In the genomic region with DNA sequence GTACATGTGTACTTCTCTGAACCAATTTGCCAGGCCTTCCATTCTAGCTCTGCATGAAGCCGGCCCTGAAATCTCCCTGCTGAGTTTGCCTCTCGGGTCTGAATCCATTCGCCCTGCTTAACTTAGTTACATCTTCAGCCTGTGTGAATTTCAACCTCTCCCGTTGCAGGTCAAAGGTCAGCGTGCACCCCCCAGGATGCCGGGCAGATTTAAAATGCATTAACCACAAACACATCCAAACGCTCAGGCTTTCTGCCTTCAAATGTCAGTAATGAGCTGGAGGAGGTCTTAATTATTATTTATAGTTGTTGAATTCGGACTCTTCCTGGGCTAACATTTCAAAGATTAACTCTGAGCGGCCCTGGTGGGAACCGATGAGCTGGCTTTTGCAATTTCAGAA, we compare ENCODE assay signal across 20 mouse cellular contexts. TPM values are rescaled to one million over a fixed set of nuclear protein-coding genes. Genes with fewer than 3 reads are reported as not detected.
DNase-seq lines count a peak whose midpoint lies in the region; ATAC-seq lines count a peak whose summit lies in the region.
"Had no signal": no experiment of that assay in that cellular context is flagged by ENCODE, and none has a peak within 500 bp of the region (broad histone marks: within the 10 kb centered on the region; RNA-seq: fewer than 3 reads in every experiment).

No protein-coding gene starts in this region.

- ATAC-seq in forebrain, embryonic 11.5 days (replicated peaks; ENCODE audit: low FRiP score) = 0 out of 2 replicates have a peak, but pooled peaks have one; percentile 37
- ATAC-seq in forebrain, embryonic 15.5 days (replicated peaks) = no peak
- ATAC-seq in midbrain, embryonic 11.5 days (ENCODE audit: low FRiP score) = 0 out of 2 replicates have a peak, but pooled peaks have one; percentile 24
- ATAC-seq in midbrain, embryonic 13.5 days = no peak
- ATAC-seq in kidney, embryonic 16.5 days (ENCODE audit: low FRiP score, low TSS enrichment) = no peak
- no peak for ATAC-seq in neural tube, embryonic 11.5 days (ENCODE audit: insufficient read depth, low FRiP score, low TSS enrichment)
- ATAC-seq: activated CD4-positive, CD25-positive, alpha-beta regulatory T cell, adult 4 months; forebrain, embryonic 13.5 days; intestine, postnatal 0 days; liver, embryonic 12.5 days had no signal

- H3K4me3 ChIP-seq in forebrain, embryonic 11.5 days (ENCODE audit: low read depth, low read length) = no peak overlapping the region
- H3K4me3 ChIP-seq in forebrain, embryonic 15.5 days = no peak overlapping the region
- no peak overlapping the region for H3K4me3 ChIP-seq in midbrain, embryonic 11.5 days (ENCODE audit: low read depth, low read length)
- no peak overlapping the region for H3K4me3 ChIP-seq in midbrain, embryonic 13.5 days (replicated peaks)
- no peak overlapping the region for H3K4me3 ChIP-seq in kidney, embryonic 16.5 days (ENCODE audit: low read length)
- no peak overlapping the region for H3K4me3 ChIP-seq in neural tube, embryonic 11.5 days (ENCODE audit: low read depth, low read length)
- H3K4me3 ChIP-seq: embryonic facial prominence, embryonic 15.5 days; forebrain, embryonic 13.5 days; liver, embryonic 12.5 days; lung, embryonic 15.5 days had no signal

- WGBS in forebrain, embryonic 11.5 days = 12% methylated on average over 10 of the region's 10 CpGs
- 16% methylated on average over 10 of the region's 10 CpGs for WGBS in forebrain, embryonic 15.5 days
- WGBS in midbrain, embryonic 11.5 days = 12% methylated on average over 10 of the region's 10 CpGs
- WGBS in midbrain, embryonic 13.5 days = 11% methylated on average over 10 of the region's 10 CpGs
- WGBS in kidney, embryonic 16.5 days = 18% methylated on average over 10 of the region's 10 CpGs
- WGBS in neural tube, embryonic 11.5 days = 21% methylated on average over 10 of the region's 10 CpGs

- no peaks in the 10 kb centered on the region for H3K27me3 ChIP-seq in forebrain, embryonic 11.5 days (ENCODE audit: control insufficient read depth, insufficient read depth, low read length)
- no peaks in the 10 kb centered on the region for H3K27me3 ChIP-seq in forebrain, embryonic 15.5 days
- H3K27me3 ChIP-seq in midbrain, embryonic 11.5 days (ENCODE audit: control insufficient read depth, insufficient read depth, low read length) = no peaks in the 10 kb centered on the region
- H3K27me3 ChIP-seq in midbrain, embryonic 13.5 days = peaks cover 21% of the 10 kb centered on the region
- no peaks in the 10 kb centered on the region; the same call in 1 of the 2 replicates for H3K27me3 ChIP-seq in kidney, embryonic 16.5 days (ENCODE audit: insufficient read depth, low read length)
- H3K27me3 ChIP-seq in neural tube, embryonic 11.5 days (ENCODE audit: control insufficient read depth, insufficient read depth, low read length) = no peaks in the 10 kb centered on the region
- H3K27me3 ChIP-seq: forebrain, embryonic 13.5 days; liver, embryonic 12.5 days; lung, embryonic 15.5 days had no signal

- no peaks in the 10 kb centered on the region for H3K4me1 ChIP-seq in forebrain, embryonic 11.5 days (replicated peaks; ENCODE audit: control insufficient read depth, insufficient read depth, low read length)
- H3K4me1 ChIP-seq in forebrain, embryonic 15.5 days = peaks cover 4% of the 10 kb centered on the region
- peaks cover 8% of the 10 kb centered on the region for H3K4me1 ChIP-seq in midbrain, embryonic 11.5 days (ENCODE audit: control insufficient read depth, insufficient read depth, low read length)
- peaks cover 10% of the 10 kb centered on the region for H3K4me1 ChIP-seq in midbrain, embryonic 13.5 days (replicated peaks)
- peaks cover 24% of the 10 kb centered on the region for H3K4me1 ChIP-seq in kidney, embryonic 16.5 days (ENCODE audit: insufficient read depth, low read length)
- H3K4me1 ChIP-seq in neural tube, embryonic 11.5 days (ENCODE audit: control insufficient read depth, insufficient read depth, low read length) = peaks cover 4% of the 10 kb centered on the region; the same call in 1 of the 2 replicates
- H3K4me1 ChIP-seq: embryonic facial prominence, embryonic 15.5 days; liver, embryonic 12.5 days; lung, embryonic 15.5 days had no signal

- H3K36me3 ChIP-seq in forebrain, embryonic 11.5 days (ENCODE audit: control insufficient read depth, insufficient read depth, low read length) = no peaks in the 10 kb centered on the region
- H3K36me3 ChIP-seq in forebrain, embryonic 15.5 days = no peaks in the 10 kb centered on the region
- no peaks in the 10 kb centered on the region for H3K36me3 ChIP-seq in midbrain, embryonic 11.5 days (ENCODE audit: control insufficient read depth, insufficient read depth, low read length)
- no peaks in the 10 kb centered on the region for H3K36me3 ChIP-seq in midbrain, embryonic 13.5 days
- no peaks in the 10 kb centered on the region for H3K36me3 ChIP-seq in kidney, embryonic 16.5 days (ENCODE audit: insufficient read depth, low read length)
- no peaks in the 10 kb centered on the region for H3K36me3 ChIP-seq in neural tube, embryonic 11.5 days (ENCODE audit: control insufficient read depth, insufficient read depth, low read length)
- H3K36me3 ChIP-seq: embryonic facial prominence, embryonic 15.5 days; liver, embryonic 12.5 days; lung, embryonic 15.5 days had no signal

- H3K27ac ChIP-seq in forebrain, embryonic 11.5 days (ENCODE audit: low read depth, low read length) = no peak overlapping the region
- H3K27ac ChIP-seq in forebrain, embryonic 15.5 days (replicated peaks) = no peak overlapping the region
- H3K27ac ChIP-seq in midbrain, embryonic 11.5 days (ENCODE audit: low read depth, low read length) = no peak overlapping the region
- H3K27ac ChIP-seq in midbrain, embryonic 13.5 days = no peak overlapping the region
- peak overlapping the region; percentile 34; the same call in 1 of the 2 replicates for H3K27ac ChIP-seq in kidney, embryonic 16.5 days (ENCODE audit: low read length)
- no peak overlapping the region for H3K27ac ChIP-seq in neural tube, embryonic 11.5 days (ENCODE audit: low read depth, low read length)
- H3K27ac ChIP-seq: embryonic facial prominence, embryonic 15.5 days; forebrain, embryonic 13.5 days; liver, embryonic 12.5 days; lung, embryonic 15.5 days had no signal

- H3K9ac ChIP-seq in forebrain, embryonic 11.5 days (ENCODE audit: low read length) = no peak overlapping the region
- no peak overlapping the region for H3K9ac ChIP-seq in forebrain, embryonic 15.5 days (replicated peaks)
- H3K9ac ChIP-seq in midbrain, embryonic 11.5 days (ENCODE audit: low read length) = no peak overlapping the region
- no peak overlapping the region for H3K9ac ChIP-seq in midbrain, embryonic 13.5 days (replicated peaks)
- H3K9ac ChIP-seq in kidney, embryonic 16.5 days (replicated peaks; ENCODE audit: low read length) = no peak overlapping the region
- H3K9ac ChIP-seq in neural tube, embryonic 11.5 days (ENCODE audit: low read length) = no peak overlapping the region
- H3K9ac ChIP-seq: embryonic facial prominence, embryonic 15.5 days; forebrain, embryonic 13.5 days; liver, embryonic 12.5 days; lung, embryonic 15.5 days had no signal

- H3K4me2 ChIP-seq in forebrain, embryonic 11.5 days (ENCODE audit: low read depth, low read length, severe bottlenecking) = no peak overlapping the region
- no peak overlapping the region for H3K4me2 ChIP-seq in forebrain, embryonic 15.5 days (replicated peaks)
- no peak overlapping the region for H3K4me2 ChIP-seq in midbrain, embryonic 11.5 days
- no peak overlapping the region for H3K4me2 ChIP-seq in midbrain, embryonic 13.5 days (replicated peaks)
- no peak overlapping the region for H3K4me2 ChIP-seq in kidney, embryonic 16.5 days (replicated peaks; ENCODE audit: low read depth, low read length)
- no peak overlapping the region for H3K4me2 ChIP-seq in neural tube, embryonic 11.5 days (ENCODE audit: low read depth)
- H3K4me2 ChIP-seq: embryonic facial prominence, embryonic 15.5 days; forebrain, embryonic 13.5 days; liver, embryonic 12.5 days; lung, embryonic 15.5 days had no signal

- DNase-seq in forebrain, embryonic 11.5 days (ENCODE audit: low spot score) = no peak
- peak; percentile 85 for DNase-seq in midbrain, embryonic 11.5 days (ENCODE audit: low spot score, missing footprints)
- peak; percentile 38 for DNase-seq in neural tube, embryonic 11.5 days (ENCODE audit: low spot score)
- no peak for DNase-seq in urinary bladder, postnatal 10 days (ENCODE audit: low spot score)
- DNase-seq in heart, postnatal 4 days = no peak
- DNase-seq: adrenal gland, postnatal 25 days; cerebellum, adult 9-11 months; gastrocnemius, postnatal 10 days; heart, postnatal 36 days; right cerebral cortex, postnatal 14 days had no signal

- H3K9me3 ChIP-seq in forebrain, embryonic 11.5 days (ENCODE audit: control insufficient read depth, low read length) = no peaks in the 10 kb centered on the region
- no peaks in the 10 kb centered on the region for H3K9me3 ChIP-seq in forebrain, embryonic 15.5 days
- H3K9me3 ChIP-seq in midbrain, embryonic 11.5 days (ENCODE audit: control insufficient read depth, low read length) = no peaks in the 10 kb centered on the region
- 0 out of 2 replicates have a peak, but pooled peaks cover 4% of the 10 kb centered on the region for H3K9me3 ChIP-seq in midbrain, embryonic 13.5 days
- H3K9me3 ChIP-seq in kidney, embryonic 16.5 days (ENCODE audit: low read length) = no peaks in the 10 kb centered on the region
- H3K9me3 ChIP-seq in neural tube, embryonic 11.5 days (ENCODE audit: control insufficient read depth, low read length) = no peaks in the 10 kb centered on the region
- H3K9me3 ChIP-seq: embryonic facial prominence, embryonic 15.5 days; forebrain, embryonic 13.5 days; liver, embryonic 12.5 days; lung, embryonic 15.5 days had no signal

RNA-seq across cellular contexts. Expression of a gene that starts 1.6 kb away (rescaled TPM):
- polyA plus RNA-seq in forebrain, embryonic 11.5 days (2014; fragmentation: Nextera tagmentation; extraction: Ambion mirVana) = 0.33 and 0.44 TPM in 2 replicates
- 0.27 and 0.60 TPM in 2 replicates for polyA plus RNA-seq in forebrain, embryonic 15.5 days (2015; fragmentation: Nextera tagmentation; extraction: Ambion mirVana)
- polyA plus RNA-seq in midbrain, embryonic 11.5 days (2014; fragmentation: Nextera tagmentation; extraction: Ambion mirVana) = 0.39 and 0.78 TPM in 2 replicates
- polyA plus RNA-seq in midbrain, embryonic 13.5 days (2015; fragmentation: Nextera tagmentation; extraction: Ambion mirVana) = 0.43 and 0.58 TPM in 2 replicates
- 3.2 and 4.0 TPM in 2 replicates for polyA plus RNA-seq in kidney, embryonic 16.5 days (2015; fragmentation: Nextera tagmentation; extraction: Ambion mirVana)
- 1.2 and 2.0 TPM in 2 replicates for polyA plus RNA-seq in neural tube, embryonic 11.5 days (2014; fragmentation: Nextera tagmentation; extraction: Ambion mirVana)
- not detected for total RNA-seq in heart, postnatal 4 days (2021)
- total RNA-seq: adrenal gland, postnatal 25 days; gastrocnemius, postnatal 10 days; heart, postnatal 36 days; layer of hippocampus, postnatal 25 days had no signal
- polyA plus RNA-seq: activated CD4-positive, CD25-positive, alpha-beta regulatory T cell, adult 4 months; intestine, postnatal 0 days had no signal

Comparison
In these comparisons a context has a peak if more than half of its experiments do, and no peak if none do; other contexts are left out.
1. ATAC-seq: peak in forebrain, embryonic 11.5 days (single experiment) and midbrain, embryonic 11.5 days (single experiment); none in forebrain, embryonic 15.5 days (single experiment), midbrain, embryonic 13.5 days (single experiment), kidney, embryonic 16.5 days (single experiment) and neural tube, embryonic 11.5 days (single experiment).
2. DNase-seq: peak in midbrain, embryonic 11.5 days (single experiment) and neural tube, embryonic 11.5 days (single experiment); none in forebrain, embryonic 11.5 days (single experiment), urinary bladder, postnatal 10 days (single experiment) and heart, postnatal 4 days (single experiment).